Mouse (Mus musculus) olfactory bulb, adult 2 months (tissue): ENCODE measurements at regions not wholly inside any gene's neighbourhood (a gene's known extent, or its start where the extent isn't known, plus 50 kb on each side); places are given as distances from the start of the nearest gene placed in this dataset.

ENCODE experiments used
- CTCF ChIP-seq: fragments of 200-500 bp; IDR thresholded peaks from 2 replicates; pipeline ENCODE4 v1.5.1; 2012; ENCODE audit warnings: low read depth, mild to moderate bottlenecking, low read length, moderate library complexity; ENCODE audit not compliant: insufficient read depth
- POLR2A ChIP-seq: fragments of 200-500 bp; IDR thresholded peaks from 2 replicates; pipeline ENCODE4 v1.6.1; 2012; ENCODE audit warnings: mild to moderate bottlenecking, low read depth, low read length, moderate library complexity; ENCODE audit not compliant: insufficient read depth

GRCm38 (mm10) chr3:144015236-144015635 is 189.8 kb downstream of the Lmo4 start:
- no peak for TF ChIP-seq CTCF
- no peak for TF ChIP-seq POLR2A
